Mouse (Mus musculus) heart, postnatal 0 days (tissue): ENCODE measurements around the gene Pde4b. TPM values are rescaled to one million over a fixed set of nuclear protein-coding genes. Genes with fewer than 3 reads are reported as not detected.
A peak's percentile ranks its signal among the peaks of the same experiment; 100 is the strongest.

Source experiments
- ATAC-seq: fragments of 200-750 bp; cut with Nextera tagmentation; 2 replicates; pipeline ENCODE4 v1.8.0; 2017; ENCODE audit warnings: low read depth, moderate number of reproducible peaks, moderate library complexity; ENCODE audit not compliant: insufficient read depth
- DNase-seq: peaks from one replicate; pipeline ENCODE4 v3.0.0-alpha.2; 2016; ENCODE audit warnings: low spot score
- H3K27ac ChIP-seq: fragments of 300-500 bp; sonication (generic); 2 replicates; pipeline ENCODE4 v1.5.1; 2014; ENCODE audit warnings: low read depth, mild to moderate bottlenecking
- H3K27me3 ChIP-seq: fragments of 300-500 bp; sonication (generic); 2 replicates; pipeline ENCODE4 v1.6.1; 2014; ENCODE audit warnings: low read length, mixed read lengths; ENCODE audit not compliant: control insufficient read depth, insufficient read depth
- H3K36me3 ChIP-seq: fragments of 300-500 bp; sonication (generic); replicated peaks from 2 replicates; pipeline ENCODE4 v1.6.1; 2014; ENCODE audit warnings: low read length, mixed read lengths; ENCODE audit not compliant: control insufficient read depth, insufficient read depth
- H3K4me1 ChIP-seq: fragments of 300-500 bp; sonication (generic); 2 replicates; pipeline ENCODE4 v1.6.1; 2014; ENCODE audit warnings: antibody characterized with exemption; ENCODE audit not compliant: control insufficient read depth, insufficient read depth
- H3K4me2 ChIP-seq: fragments of 300-500 bp; sonication (generic); 2 replicates; pipeline ENCODE4 v1.6.1; 2014; ENCODE audit warnings: low read depth, mild to moderate bottlenecking, low read length, moderate library complexity
- H3K4me3 ChIP-seq: fragments of 300-500 bp; sonication (generic); 2 replicates; pipeline ENCODE4 v1.5.1; 2014; ENCODE audit warnings: low read depth, low read length
- H3K9ac ChIP-seq: fragments of 300-500 bp; sonication (generic); replicated peaks from 2 replicates; pipeline ENCODE4 v1.6.1; 2014; ENCODE audit warnings: low read depth, low read length, mixed read lengths
- H3K9me3 ChIP-seq: fragments of 300-500 bp; sonication (generic); replicated peaks from 2 replicates; pipeline ENCODE4 v1.6.1; 2016; ENCODE audit warnings: low read length; ENCODE audit not compliant: control insufficient read depth
- CTCF ChIP-seq: IDR thresholded peaks from 2 replicates; pipeline ENCODE4 v1.5.1; 2016; ENCODE audit warnings: antibody characterized with exemption, control low read depth, low read depth
- EP300 ChIP-seq: IDR thresholded peaks from 2 replicates; pipeline ENCODE4 v1.6.1; 2016; ENCODE audit warnings: antibody characterized with exemption, low read depth
- WGBS: fragments of 180-500 bp; shearing (Covaris S2); extraction: QIAGEN DNeasy Blood & Tissue Kit; methylation state at CpG from one replicate; pipeline ENCODE4 v1.1.7; 2014; 5-methylcytosine and 5-hydroxymethylcytosine counted together
- polyA plus RNA-seq: library from polyadenylated mRNA; unstranded; fragments of >200 nt; fragmentation: Nextera tagmentation; extraction: Ambion mirVana; gene quantifications from 2 replicates; pipeline ENCODE4 v1.2.1, GENCODE M21; 2015
- total RNA-seq: library from RNA; depleted of rRNA; stranded (reverse); fragments of >200 nt; gene quantifications from 2 replicates; pipeline ENCODE4 v1.2.3, GENCODE M21; 2014; ENCODE audit warnings: low replicate concordance

The Pde4b gene
- total and polyA plus RNA-seq, 2 experiments from 2014 or later: 30.8 to 50.1 TPM

DNA sequence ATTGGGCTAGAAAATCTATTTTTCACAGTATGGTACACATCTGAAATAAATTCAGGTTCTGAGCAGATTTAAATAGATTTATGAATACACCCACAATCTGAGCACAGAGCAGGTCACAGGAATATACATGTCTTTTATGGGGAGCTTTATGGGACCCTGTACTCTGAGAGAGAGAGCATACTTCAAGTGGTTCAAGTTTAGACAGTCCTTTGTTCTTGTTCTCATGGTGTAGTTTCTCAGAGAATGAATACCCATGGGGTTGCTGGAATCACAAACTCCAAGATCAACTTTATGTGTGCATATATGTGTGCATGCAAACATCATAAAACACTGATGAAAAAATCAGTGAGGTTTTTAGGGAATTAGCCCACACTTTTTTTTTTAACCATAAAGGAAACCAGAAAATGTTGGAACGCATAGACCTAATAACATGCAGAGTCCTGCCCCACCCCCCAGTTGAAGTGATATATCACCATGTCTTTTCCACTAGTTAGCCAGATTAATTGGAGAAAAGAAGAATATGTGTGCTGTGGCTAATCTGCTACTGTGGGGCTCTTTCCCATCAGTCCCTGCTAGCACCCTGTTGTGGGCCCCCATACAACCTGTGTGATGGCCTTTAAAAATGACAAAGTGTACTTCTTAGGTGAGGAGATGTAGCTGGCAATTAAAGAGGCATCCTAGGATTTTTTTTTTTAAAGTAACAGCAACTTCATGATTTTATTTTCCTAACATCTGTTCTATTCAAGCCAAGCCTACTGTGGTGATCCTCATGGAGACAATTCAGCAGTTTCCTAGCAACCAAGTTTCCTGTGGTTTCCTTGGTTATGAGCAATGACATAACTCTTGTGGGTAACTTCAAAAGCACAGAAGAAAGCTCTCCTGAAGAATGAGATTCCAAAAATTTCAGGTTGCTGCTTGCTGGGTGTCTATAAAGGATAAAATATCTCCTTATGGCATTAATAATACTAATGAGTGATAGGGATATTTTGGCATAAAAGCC is 264.4 kb downstream of the Pde4b start:
- H3K9me3 ChIP-seq: no peaks in the 10 kb centered on the region
- ATAC-seq (no peak), DNase-seq (no peak)
- no peak overlapping the region for H3K4me2 ChIP-seq
- H3K4me3 ChIP-seq: no peak overlapping the region
- H3K27me3 ChIP-seq: no peaks in the 10 kb centered on the region
- no peak overlapping the region for H3K27ac ChIP-seq
- WGBS: 88% methylated on average over 1 of the region's 1 CpGs
- H3K4me1 ChIP-seq: peaks cover 17% of the 10 kb centered on the region
- TF ChIP-seq EP300 (no peak), CTCF (no peak)
- no peaks in the 10 kb centered on the region for H3K36me3 ChIP-seq
- H3K9ac ChIP-seq: no peak overlapping the region

DNA sequence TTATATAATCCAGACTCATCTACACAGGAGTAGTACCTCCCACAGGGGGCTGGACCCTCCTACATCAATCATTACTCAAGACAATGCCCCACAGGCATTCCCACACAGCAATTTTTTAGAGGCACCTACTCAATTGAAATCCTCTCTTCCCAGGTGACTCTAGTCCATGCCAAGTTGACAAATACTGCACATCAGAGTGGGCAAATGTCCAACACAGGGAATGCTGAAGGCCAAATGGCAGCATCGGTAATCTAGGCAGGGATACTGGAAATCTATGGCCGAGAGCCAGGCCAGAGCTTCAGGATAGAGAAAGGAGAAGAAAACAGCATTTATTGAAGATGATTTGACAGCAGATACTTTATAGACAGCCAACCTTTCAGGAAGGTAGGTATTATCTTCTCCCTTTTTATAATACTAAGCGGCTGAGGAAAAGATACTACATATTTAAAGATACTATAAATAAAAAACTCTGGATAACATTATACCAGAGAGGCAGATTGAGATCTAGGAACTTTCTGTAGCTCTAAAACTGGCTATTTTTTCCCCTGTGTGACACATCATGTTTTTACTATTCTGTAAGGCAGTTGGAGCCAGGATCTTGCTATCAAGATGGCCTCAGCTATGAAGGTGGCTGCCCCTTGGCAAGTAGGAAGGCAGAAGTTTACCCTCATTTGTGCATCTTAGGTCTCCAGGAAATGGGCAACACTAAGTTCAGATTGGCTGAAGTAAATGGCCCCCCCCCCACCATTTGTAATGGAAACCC is 266.5 kb downstream of the Pde4b start:
- Histone ChIP-seq H3K9me3 (no peaks in the 10 kb centered on the region), H3K9ac (no peak overlapping the region), H3K36me3 (no peaks in the 10 kb centered on the region), H3K27ac (no peak overlapping the region), H3K4me1 (peaks cover 17% of the 10 kb centered on the region), H3K27me3 (no peaks in the 10 kb centered on the region), H3K4me3 (no peak overlapping the region), H3K4me2 (no peak overlapping the region)
- TF ChIP-seq EP300: no peak
- TF ChIP-seq CTCF: no peak
- no peak for DNase-seq
- 69% methylated on average over 3 of the region's 3 CpGs for whole genome bisulfite sequencing
- ATAC-seq: no peak

DNA sequence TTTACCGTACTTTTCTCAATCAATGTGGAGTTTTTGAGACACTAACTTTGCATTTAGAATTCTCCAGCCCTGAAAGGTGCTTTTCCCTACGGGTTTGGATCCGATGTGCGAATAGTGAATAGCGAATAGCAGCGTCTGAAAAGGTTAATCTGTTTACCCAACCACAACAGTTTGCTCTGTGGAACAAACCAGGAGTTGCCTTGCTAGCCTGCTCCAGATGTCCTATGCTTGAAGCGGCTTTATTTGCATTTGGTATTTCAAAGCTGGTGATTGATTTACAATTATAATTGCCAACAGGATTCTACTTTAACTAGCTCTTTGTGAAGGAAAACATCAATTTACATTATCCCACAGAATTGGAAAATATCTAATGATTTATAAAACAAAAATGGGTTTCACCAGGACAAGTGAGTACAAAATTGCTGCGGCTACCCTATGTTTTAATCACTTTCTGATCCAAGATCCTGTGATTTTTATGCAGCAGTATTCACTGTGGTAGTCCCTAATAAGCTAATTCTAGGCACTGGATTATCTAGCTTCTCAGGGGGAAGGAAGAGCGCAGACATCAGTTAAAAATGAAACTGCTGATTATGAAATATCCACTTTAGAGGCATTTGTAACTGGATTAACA is 280.9 kb downstream of the Pde4b start:
- H3K4me1 ChIP-seq: no peaks in the 10 kb centered on the region
- 65% methylated on average over 9 of the region's 9 CpGs for WGBS
- ATAC-seq: no peak
- no peak overlapping the region for H3K9ac ChIP-seq
- H3K4me2 ChIP-seq: no peak overlapping the region
- H3K36me3 ChIP-seq: no peaks in the 10 kb centered on the region
- TF ChIP-seq CTCF: no peak
- TF ChIP-seq EP300: no peak
- no peaks in the 10 kb centered on the region for H3K27me3 ChIP-seq
- H3K4me3 ChIP-seq: no peak overlapping the region
- H3K27ac ChIP-seq: no peak overlapping the region
- no peak for DNase-seq
- no peaks in the 10 kb centered on the region for H3K9me3 ChIP-seq

GRCm38 (mm10) chr4:102374614-102375013 is 287.3 kb downstream of the Pde4b start:
- Histone ChIP-seq H3K9me3 (no peaks in the 10 kb centered on the region), H3K36me3 (no peaks in the 10 kb centered on the region), H3K9ac (no peak overlapping the region), H3K4me2 (no peak overlapping the region), H3K4me3 (no peak overlapping the region), H3K4me1 (no peaks in the 10 kb centered on the region), H3K27me3 (no peaks in the 10 kb centered on the region), H3K27ac (no peak overlapping the region)
- WGBS: 76% methylated on average over 5 of the region's 5 CpGs
- ATAC-seq (no peak), DNase-seq (no peak)
- TF ChIP-seq CTCF (no peak), EP300 (no peak)

- no peaks in the 10 kb centered on the region for H3K36me3 ChIP-seq
- H3K4me2 ChIP-seq: 0 out of 2 replicates have a peak overlapping the region, but pooled peaks have one; percentile 5
- H3K27ac ChIP-seq: peak overlapping the region; percentile 91
- H3K4me3 ChIP-seq: no peak overlapping the region
- peaks cover 22% of the 10 kb centered on the region for H3K4me1 ChIP-seq
- H3K9ac ChIP-seq: no peak overlapping the region; the same call in 1 of the 2 replicates
- no peaks in the 10 kb centered on the region for H3K27me3 ChIP-seq
- ATAC-seq: peak; percentile 97
- no peak for TF ChIP-seq CTCF
- peak; percentile 86; the same call in 1 of the 2 replicates for TF ChIP-seq EP300
- H3K9me3 ChIP-seq: no peaks in the 10 kb centered on the region
- WGBS: 9% methylated on average over 1 of the region's 1 CpGs
- DNase-seq: peak; percentile 94
Measured at GRCm38 (mm10) chr4:102382763-102383505, 295.6 kb downstream of the Pde4b start.
